Mouse (Mus musculus) hindbrain, embryonic 10.5 days (tissue): Measurements from ENCODE around the gene Nsun5. TPM values are rescaled to one million over a fixed set of nuclear protein-coding genes. Genes with fewer than 3 reads are reported as not detected.
A peak's percentile ranks its signal among the peaks of the same experiment; 100 is the strongest.
"Not testable (repeated sequence)": the region's sequence is repeated elsewhere in the genome, so short reads cannot be mapped to it uniquely, and the experiment has no call there.

Source experiments
- DNase-seq: peaks from one replicate; pipeline ENCODE4 v3.0.0-alpha.2; 2017; ENCODE audit warnings: low spot score
- H3K27ac ChIP-seq: fragments of 300-500 bp; sonication (generic); 2 replicates; pipeline ENCODE4 v1.5.1; 2016; ENCODE audit warnings: mild to moderate bottlenecking, moderate library complexity
- H3K27me3 ChIP-seq: fragments of 300-500 bp; sonication (generic); 2 replicates; pipeline ENCODE4 v1.6.1; 2016; ENCODE audit warnings: mild to moderate bottlenecking; ENCODE audit not compliant: poor library complexity, insufficient read depth, severe bottlenecking
- H3K36me3 ChIP-seq: fragments of 300-500 bp; sonication (generic); 2 replicates; pipeline ENCODE4 v1.6.1; 2016; ENCODE audit warnings: mild to moderate bottlenecking, moderate library complexity
- H3K4me1 ChIP-seq: fragments of 300-500 bp; sonication (generic); replicated peaks from 2 replicates; pipeline ENCODE4 v1.6.1; 2016; ENCODE audit warnings: mild to moderate bottlenecking
- H3K4me3 ChIP-seq: fragments of 300-500 bp; sonication (generic); 2 replicates; pipeline ENCODE4 v1.5.1; 2016; ENCODE audit warnings: mild to moderate bottlenecking, moderate library complexity
- H3K9me3 ChIP-seq: fragments of 300-500 bp; sonication (generic); 2 replicates; pipeline ENCODE4 v1.6.1; 2016; ENCODE audit warnings: mild to moderate bottlenecking, moderate library complexity
- WGBS: fragments of 180-500 bp; shearing (Covaris S2); methylation state at CpG from one replicate; pipeline ENCODE4 v1.1.7; 2016; 5-methylcytosine and 5-hydroxymethylcytosine counted together
- polyA plus RNA-seq: library from polyadenylated mRNA; unstranded; fragments of >200 nt; fragmentation: Nextera tagmentation; extraction: Ambion mirVana; gene quantifications from 2 replicates; pipeline ENCODE4 v1.2.1, GENCODE M21; 2016

The Nsun5 gene
- polyA plus RNA-seq, 1 experiment from 2014 or later, result 44.1 TPM

GRCm38 (mm10) chr5:135353564-135353963 lies 16.2 kb upstream of the Nsun5 start:
- Histone ChIP-seq H3K4me1 (no peaks in the 10 kb centered on the region; the same call in 1 of the 2 replicates), H3K4me3 (peak overlapping the region; percentile 21; the same call in 1 of the 2 replicates), H3K27me3 (peaks cover 18% of the 10 kb centered on the region), H3K9me3 (peaks cover 9% of the 10 kb centered on the region), H3K27ac (no peak overlapping the region), H3K36me3 (no peaks in the 10 kb centered on the region)
- WGBS, result 17% methylated on average over 20 of the region's 20 CpGs
- DNase-seq, result peak; percentile 47

- Histone ChIP-seq H3K4me3 (no peak overlapping the region), H3K4me1 (no peaks in the 10 kb centered on the region; the same call in 1 of the 2 replicates), H3K27me3 (peaks cover 18% of the 10 kb centered on the region), H3K9me3 (peaks cover 3% of the 10 kb centered on the region), H3K27ac (no peak overlapping the region), H3K36me3 (no peaks in the 10 kb centered on the region)
- WGBS, result 86% methylated on average over 1 of the region's 1 CpGs
- no peak for DNase-seq
These were observed 13.7 kb upstream of the Nsun5 start for GRCm38 (mm10) chr5:135356090-135356489.

DNA sequence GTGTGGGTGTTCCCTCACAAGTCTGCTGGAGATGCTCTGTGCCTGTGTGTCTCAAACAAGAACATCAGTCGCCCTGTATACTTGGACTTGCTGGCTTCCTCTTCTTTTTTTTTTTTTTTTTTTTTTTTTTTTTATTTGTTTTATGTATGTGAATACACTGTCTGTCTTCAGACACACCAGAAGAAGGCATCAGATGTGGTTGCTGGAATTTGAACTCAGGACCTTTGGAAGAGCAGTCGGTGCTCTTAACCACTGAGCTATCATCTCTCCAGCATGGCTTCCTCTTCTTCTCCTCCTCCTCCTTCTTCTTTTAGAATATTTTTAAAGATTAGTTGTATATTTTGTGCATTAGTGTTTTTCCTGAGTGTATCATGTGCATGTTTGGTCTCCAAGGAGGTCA lies 12.2 kb upstream of the Nsun5 start:
- peaks cover 3% of the 10 kb centered on the region for H3K9me3 ChIP-seq
- H3K4me3 ChIP-seq, result no peak overlapping the region
- H3K27me3 ChIP-seq, result peaks cover 14% of the 10 kb centered on the region
- no peak for DNase-seq
- no peaks in the 10 kb centered on the region for H3K36me3 ChIP-seq
- no peaks in the 10 kb centered on the region; the same call in 1 of the 2 replicates for H3K4me1 ChIP-seq
- no peak overlapping the region for H3K27ac ChIP-seq
- 82% methylated on average over 2 of the region's 2 CpGs for WGBS

DNA sequence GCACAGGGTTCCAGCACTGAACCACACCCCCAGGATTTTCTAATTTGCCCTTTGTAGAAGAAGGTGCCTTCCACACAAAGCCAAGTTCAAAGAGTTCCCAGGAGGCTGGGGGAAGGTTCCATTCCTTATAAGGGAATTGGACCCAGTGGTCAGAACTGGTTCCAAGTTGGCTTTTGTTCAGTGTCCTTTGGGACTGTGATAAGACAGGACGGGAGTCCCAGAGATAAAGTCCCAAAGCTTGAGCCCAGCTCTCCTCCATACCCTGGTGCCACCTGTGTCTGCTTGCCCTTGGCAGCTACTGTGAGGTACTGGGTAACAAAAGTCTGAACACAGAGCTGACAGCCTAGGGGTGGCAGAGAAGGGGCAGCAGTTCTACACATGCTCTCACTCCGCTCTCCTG lies 10.0 kb upstream of the Nsun5 start:
- Histone ChIP-seq H3K36me3 (no peaks in the 10 kb centered on the region), H3K4me3 (no peak overlapping the region), H3K4me1 (peaks cover 4% of the 10 kb centered on the region; the same call in 1 of the 2 replicates), H3K9me3 (peaks cover 3% of the 10 kb centered on the region), H3K27ac (no peak overlapping the region), H3K27me3 (no peaks in the 10 kb centered on the region)
- 92% methylated on average over 2 of the region's 2 CpGs for WGBS
- DNase-seq, result no peak

DNA sequence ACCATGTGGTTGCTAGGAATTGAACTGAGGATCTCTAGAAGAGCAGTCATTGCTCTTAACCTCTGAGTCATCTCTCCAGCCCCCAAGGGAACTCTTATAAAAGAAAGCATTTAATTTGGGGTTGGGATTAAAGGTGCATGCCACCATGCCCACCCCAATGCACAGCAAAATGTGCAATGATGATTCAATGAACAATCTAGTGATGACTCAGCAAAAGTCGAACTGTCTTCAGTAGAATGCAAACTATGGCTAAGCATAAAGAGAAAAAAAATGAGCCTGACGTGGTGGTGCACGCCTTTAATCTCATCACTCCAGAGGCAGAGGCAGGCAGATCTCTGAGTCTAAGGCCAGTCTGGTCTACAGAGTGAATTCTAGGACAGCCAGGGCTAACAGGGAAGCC lies 7.2 kb upstream of the Nsun5 start:
- 90% methylated on average over 3 of the region's 3 CpGs for WGBS
- DNase-seq, result no peak
- peaks cover 2% of the 10 kb centered on the region for H3K9me3 ChIP-seq
- H3K4me3 ChIP-seq, result no peak overlapping the region
- no peak overlapping the region for H3K27ac ChIP-seq
- H3K4me1 ChIP-seq, result peaks cover 4% of the 10 kb centered on the region; the same call in 1 of the 2 replicates
- no peaks in the 10 kb centered on the region for H3K36me3 ChIP-seq
- H3K27me3 ChIP-seq, result no peaks in the 10 kb centered on the region

- Histone ChIP-seq H3K27me3 (no peaks in the 10 kb centered on the region), H3K4me3 (no peak overlapping the region), H3K36me3 (no peaks in the 10 kb centered on the region), H3K4me1 (peaks cover 5% of the 10 kb centered on the region; the same call in 1 of the 2 replicates), H3K27ac (no peak overlapping the region), H3K9me3 (no peaks in the 10 kb centered on the region)
- WGBS, result 29% methylated on average over 12 of the region's 12 CpGs
- peak; percentile 67 for DNase-seq
These were observed 6.2 kb upstream of the Nsun5 start for GRCm38 (mm10) chr5:135363540-135363939.

GRCm38 (mm10) chr5:135367841-135368240 lies 1.9 kb upstream of the Nsun5 start:
- no peak overlapping the region for H3K4me3 ChIP-seq
- no peak overlapping the region for H3K27ac ChIP-seq
- DNase-seq, result no peak
- no peaks in the 10 kb centered on the region for H3K9me3 ChIP-seq
- peaks cover 19% of the 10 kb centered on the region for H3K36me3 ChIP-seq
- 57% methylated on average over 6 of the region's 6 CpGs for WGBS
- H3K27me3 ChIP-seq, result no peaks in the 10 kb centered on the region
- peaks cover 26% of the 10 kb centered on the region for H3K4me1 ChIP-seq

DNA sequence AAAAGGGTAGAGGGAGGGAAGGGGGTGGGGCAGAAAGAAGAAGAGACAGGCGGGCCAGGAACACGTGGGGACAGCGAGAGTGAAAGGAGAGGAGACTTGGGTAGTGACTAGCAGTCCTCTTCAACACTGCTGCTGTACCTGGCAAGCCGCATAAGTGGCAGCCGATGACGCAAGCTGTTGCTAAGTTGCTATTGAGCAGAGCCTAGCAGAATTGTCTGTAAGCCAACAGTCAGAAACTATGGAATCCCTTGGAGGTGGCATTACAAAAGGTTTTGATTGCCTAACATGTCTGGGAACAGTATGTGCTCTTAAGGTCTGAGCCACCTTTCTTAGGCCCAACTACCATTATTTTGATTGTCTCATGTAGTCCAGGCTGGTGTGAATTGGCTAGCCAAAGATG lies 1.4 kb upstream of the Nsun5 start:
- Histone ChIP-seq H3K27ac (no peak overlapping the region), H3K36me3 (peaks cover 23% of the 10 kb centered on the region), H3K4me3 (no peak overlapping the region), H3K27me3 (no peaks in the 10 kb centered on the region), H3K4me1 (peaks cover 26% of the 10 kb centered on the region), H3K9me3 (peaks cover 2% of the 10 kb centered on the region; the same call in 1 of the 2 replicates)
- WGBS, result 87% methylated on average over 6 of the region's 6 CpGs
- no peak for DNase-seq

DNA sequence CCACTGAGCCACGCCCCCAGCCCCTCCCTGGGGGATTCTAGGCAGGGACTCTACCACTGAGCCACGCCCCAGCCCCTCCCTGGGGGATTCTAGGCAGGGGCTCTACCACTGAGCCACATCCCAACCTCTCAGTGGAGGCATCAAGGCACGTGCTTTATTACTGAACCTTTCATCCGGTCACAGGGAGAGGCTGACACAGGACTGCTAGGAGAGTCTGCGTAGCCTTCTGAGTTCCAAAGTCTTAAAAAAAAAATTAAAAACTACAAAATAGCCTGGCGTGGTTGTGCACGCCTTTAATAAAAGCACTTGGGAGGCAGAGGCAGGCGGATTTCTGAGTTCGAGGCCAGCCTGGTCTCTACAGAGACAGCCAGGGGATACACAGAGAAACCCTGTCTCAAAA lies 557 bp upstream of the Nsun5 start:
- not testable (repeated sequence) for H3K27me3 ChIP-seq, DNase-seq, H3K9me3 ChIP-seq
- WGBS, result 63% methylated on average over 9 of the region's 9 CpGs
- H3K4me3 ChIP-seq, result peak overlapping the region; percentile 96
- H3K27ac ChIP-seq, result peak overlapping the region; percentile 89
- peaks cover 32% of the 10 kb centered on the region for H3K36me3 ChIP-seq
- H3K4me1 ChIP-seq, result peaks cover 21% of the 10 kb centered on the region

DNA sequence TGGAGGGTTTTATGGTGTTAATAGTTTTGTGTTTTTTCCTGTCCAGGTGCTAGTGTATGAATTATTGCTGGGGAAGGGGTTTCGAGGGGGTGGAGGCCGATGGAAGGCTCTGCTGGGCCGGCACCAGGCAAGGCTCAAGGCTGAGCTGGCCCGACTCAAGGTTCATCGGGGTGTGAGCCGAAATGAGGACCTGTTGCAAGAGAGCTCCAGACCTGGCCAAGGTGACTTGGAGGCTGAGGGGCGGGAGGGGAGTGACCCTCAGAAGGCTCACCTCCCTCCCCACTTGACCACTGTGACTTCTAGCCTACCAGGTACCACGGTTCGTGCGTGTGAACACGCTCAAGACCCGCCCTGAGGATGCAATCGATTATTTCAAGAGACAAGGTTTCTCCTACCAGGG lies 1.4 kb downstream of the Nsun5 start:
- 96% methylated on average over 13 of the region's 13 CpGs for WGBS
- no peaks in the 10 kb centered on the region for H3K27me3 ChIP-seq
- peaks cover 6% of the 10 kb centered on the region; the same call in 1 of the 2 replicates for H3K9me3 ChIP-seq
- no peak overlapping the region for H3K27ac ChIP-seq
- peaks cover 21% of the 10 kb centered on the region for H3K4me1 ChIP-seq
- DNase-seq, result no peak
- H3K36me3 ChIP-seq, result peaks cover 52% of the 10 kb centered on the region
- H3K4me3 ChIP-seq, result peak overlapping the region; percentile 96

GRCm38 (mm10) chr5:135373601-135374000 lies 3.8 kb downstream of the Nsun5 start:
- Histone ChIP-seq H3K9me3 (peaks cover 6% of the 10 kb centered on the region; the same call in 1 of the 2 replicates), H3K4me3 (no peak overlapping the region), H3K36me3 (peaks cover 76% of the 10 kb centered on the region), H3K27ac (no peak overlapping the region), H3K4me1 (peaks cover 20% of the 10 kb centered on the region), H3K27me3 (no peaks in the 10 kb centered on the region)
- no peak for DNase-seq
- WGBS, result 93% methylated on average over 5 of the region's 5 CpGs

DNA sequence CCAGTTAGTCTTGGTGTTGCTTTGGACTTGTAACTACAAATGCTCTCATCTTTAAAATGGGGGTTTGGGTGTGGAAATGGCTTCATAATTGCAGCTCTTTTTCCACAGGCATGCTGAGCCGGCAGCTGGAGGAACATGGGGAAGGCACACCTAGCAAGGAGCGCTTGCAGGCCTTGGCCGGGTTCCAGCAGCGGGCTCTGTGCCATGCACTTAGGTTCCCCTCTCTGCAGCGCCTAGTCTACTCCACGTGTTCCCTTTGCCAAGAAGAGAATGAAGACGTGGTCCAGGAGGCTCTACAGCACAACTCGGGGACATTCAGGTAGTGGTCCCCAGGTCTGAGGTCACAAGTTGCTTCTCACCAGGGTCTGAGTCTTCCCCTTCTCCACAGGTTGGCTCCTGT lies 5.4 kb downstream of the Nsun5 start:
- 92% methylated on average over 8 of the region's 8 CpGs for WGBS
- Histone ChIP-seq H3K4me3 (no peak overlapping the region), H3K4me1 (peaks cover 12% of the 10 kb centered on the region), H3K36me3 (peaks cover 92% of the 10 kb centered on the region), H3K27ac (no peak overlapping the region), H3K27me3 (no peaks in the 10 kb centered on the region), H3K9me3 (peaks cover 6% of the 10 kb centered on the region; the same call in 1 of the 2 replicates)
- no peak for DNase-seq

DNA sequence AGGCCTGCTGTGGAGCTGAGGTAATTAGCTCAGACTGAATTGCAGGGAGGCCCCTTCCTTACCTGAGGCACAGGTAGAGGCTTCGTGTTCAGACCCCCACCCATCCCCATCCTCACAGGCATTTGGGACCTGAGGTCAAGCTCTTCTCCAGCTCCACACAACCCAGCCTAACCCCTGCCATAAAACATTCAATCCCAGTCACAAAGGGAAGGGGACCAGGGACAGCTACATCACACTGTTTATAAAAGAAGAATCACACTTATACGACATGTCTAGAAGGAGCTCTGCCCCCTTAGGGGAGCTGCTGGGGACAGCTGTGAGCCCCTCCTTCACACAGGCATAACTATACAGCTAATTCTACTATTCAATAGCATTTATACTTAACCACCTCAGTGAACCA lies 6.6 kb downstream of the Nsun5 start:
- H3K4me3 ChIP-seq, result no peak overlapping the region
- peaks cover under 1% of the 10 kb centered on the region; the same call in 1 of the 2 replicates for H3K4me1 ChIP-seq
- 74% methylated on average over 2 of the region's 2 CpGs for WGBS
- H3K36me3 ChIP-seq, result peaks cover 100% of the 10 kb centered on the region
- no peaks in the 10 kb centered on the region for H3K27me3 ChIP-seq
- no peak overlapping the region for H3K27ac ChIP-seq
- peaks cover 6% of the 10 kb centered on the region; the same call in 1 of the 2 replicates for H3K9me3 ChIP-seq
- no peak for DNase-seq

- 96% methylated on average over 4 of the region's 4 CpGs for WGBS
- no peak for DNase-seq
- H3K36me3 ChIP-seq, result peaks cover 100% of the 10 kb centered on the region
These were observed 10.9 kb downstream of the Nsun5 start for GRCm38 (mm10) chr5:135380681-135381080.

More at GRCm38 (mm10) chr5:135380681-135381080, 10.9 kb downstream of the Nsun5 start:
- H3K9me3 ChIP-seq, result no peaks in the 10 kb centered on the region
- H3K4me3 ChIP-seq, result no peak overlapping the region
- no peaks in the 10 kb centered on the region for H3K4me1 ChIP-seq
- H3K27ac ChIP-seq, result no peak overlapping the region
- H3K27me3 ChIP-seq, result no peaks in the 10 kb centered on the region
